Mouse (Mus musculus) liver, adult (tissue): ENCODE measurements at regions not wholly inside any gene's neighbourhood (a gene's known extent, or its start where the extent isn't known, plus 50 kb on each side); places are given as distances from the start of the nearest gene placed in this dataset.
A peak's percentile ranks its signal among the peaks of the same experiment; 100 is the strongest.

Experiments
- GATA4 ChIP-seq: IDR thresholded peaks from 2 replicates; pipeline ENCODE4 v1.6.1; 2014; ENCODE audit warnings: mild to moderate bottlenecking, low read length; ENCODE audit not compliant: insufficient replicate concordance

DNA sequence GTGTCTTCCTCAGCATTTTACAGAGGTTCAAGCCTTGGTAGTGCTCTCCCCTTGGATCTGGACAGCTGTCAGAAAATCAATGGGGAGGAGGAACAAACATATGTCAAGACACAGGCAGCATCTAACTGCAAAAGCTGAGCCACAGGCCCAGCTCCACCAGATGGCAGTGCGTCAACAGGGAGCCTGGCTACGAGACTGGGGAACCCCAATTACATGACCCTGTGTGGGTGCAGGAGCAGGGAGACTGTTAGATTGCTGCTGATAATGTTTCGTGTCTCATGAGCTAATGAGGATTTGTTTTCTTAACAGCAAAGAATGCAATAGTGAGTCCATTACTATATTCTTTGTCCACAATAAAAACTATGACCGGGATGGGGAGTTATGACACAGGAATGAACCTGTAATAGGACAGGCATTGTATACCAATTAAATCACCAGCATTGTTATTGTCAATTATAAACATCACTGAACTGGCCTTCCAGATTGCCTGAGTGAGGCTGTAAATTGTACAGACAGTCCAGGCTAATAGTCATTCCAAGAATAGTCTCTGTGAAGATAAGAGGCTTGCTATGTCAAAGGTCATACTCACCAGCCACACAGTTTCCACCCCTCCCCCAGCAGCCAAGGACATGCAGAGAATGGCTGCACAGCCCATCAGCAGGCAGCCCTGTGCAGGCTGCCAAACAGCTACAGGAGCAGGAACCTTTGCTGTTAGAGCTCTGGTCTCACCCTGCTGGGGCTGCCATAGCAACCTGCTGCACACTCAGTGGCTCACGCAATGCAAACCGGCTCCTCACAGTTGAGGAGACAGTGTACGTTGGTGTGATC lies 58.8 kb upstream of the Barx2 start:
- TF ChIP-seq GATA4, result peak; percentile 72; the same call in 1 of the 2 replicates

DNA sequence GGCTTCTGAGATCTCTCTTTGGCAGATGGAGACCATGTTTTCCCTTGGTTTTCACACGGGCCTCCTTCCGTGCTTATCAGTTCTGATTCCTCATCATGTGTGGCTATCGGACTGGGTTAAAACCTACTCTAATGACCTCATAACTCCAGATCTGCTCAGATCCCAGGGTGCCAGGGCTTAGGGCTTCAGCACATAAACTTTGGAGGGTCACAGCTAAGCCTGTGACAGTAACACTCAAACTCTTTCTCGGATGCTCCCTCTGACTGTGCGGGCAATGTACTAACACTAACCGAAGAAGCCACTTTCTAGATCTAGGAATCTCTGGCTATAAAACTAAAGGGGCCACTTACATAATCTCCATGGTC lies 59.3 kb upstream of the Barx2 start:
- TF ChIP-seq GATA4, result no peak

DNA sequence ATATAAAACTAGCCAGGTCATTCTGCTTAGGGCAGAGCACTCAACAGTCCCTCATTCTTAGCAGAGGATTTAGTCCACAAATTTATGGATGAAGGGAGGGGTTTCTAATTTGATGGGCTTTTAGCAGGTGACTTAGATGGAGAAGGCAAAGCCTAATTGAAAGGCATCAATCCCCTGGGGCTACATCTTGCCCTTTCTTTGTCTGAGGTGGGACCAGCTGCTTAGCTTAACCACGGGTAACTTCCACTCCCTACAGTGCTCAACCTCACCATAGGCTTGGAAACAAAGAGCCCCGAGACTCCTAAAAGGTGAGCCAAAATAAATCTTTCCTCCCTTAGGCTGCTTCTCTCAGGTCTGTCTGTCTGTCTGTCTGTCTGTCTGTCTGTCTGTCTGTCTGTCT lies 62.9 kb upstream of the Barx2 start:
- TF ChIP-seq GATA4, result no peak

- TF ChIP-seq GATA4, result no peak
Measured at GRCm38 (mm10) chr9:31978071-31978470, 64.8 kb upstream of the Barx2 start.

DNA sequence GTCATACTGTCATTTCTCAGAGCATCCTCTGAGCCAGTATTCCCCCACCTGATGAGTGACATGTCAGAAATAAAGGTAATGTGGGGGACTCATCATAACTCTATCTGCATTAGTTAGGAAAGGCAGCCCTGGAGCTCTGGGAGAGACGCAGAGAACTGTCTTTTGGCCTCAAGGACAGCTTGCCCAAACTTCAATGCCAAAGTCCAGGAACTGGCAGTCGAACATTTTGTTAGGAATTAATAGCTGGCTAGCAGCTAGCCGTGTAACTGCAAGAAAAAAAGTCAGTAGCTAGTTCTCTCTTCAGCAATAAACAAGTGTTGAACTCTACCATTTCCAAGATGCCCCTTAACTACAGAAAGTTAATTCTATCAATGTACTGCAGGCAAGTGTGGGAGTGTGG lies 65.9 kb upstream of the Barx2 start:
- no peak for TF ChIP-seq GATA4

- TF ChIP-seq GATA4, result no peak
Measured at GRCm38 (mm10) chr9:31980459-31980858, 67.2 kb upstream of the Barx2 start.

DNA sequence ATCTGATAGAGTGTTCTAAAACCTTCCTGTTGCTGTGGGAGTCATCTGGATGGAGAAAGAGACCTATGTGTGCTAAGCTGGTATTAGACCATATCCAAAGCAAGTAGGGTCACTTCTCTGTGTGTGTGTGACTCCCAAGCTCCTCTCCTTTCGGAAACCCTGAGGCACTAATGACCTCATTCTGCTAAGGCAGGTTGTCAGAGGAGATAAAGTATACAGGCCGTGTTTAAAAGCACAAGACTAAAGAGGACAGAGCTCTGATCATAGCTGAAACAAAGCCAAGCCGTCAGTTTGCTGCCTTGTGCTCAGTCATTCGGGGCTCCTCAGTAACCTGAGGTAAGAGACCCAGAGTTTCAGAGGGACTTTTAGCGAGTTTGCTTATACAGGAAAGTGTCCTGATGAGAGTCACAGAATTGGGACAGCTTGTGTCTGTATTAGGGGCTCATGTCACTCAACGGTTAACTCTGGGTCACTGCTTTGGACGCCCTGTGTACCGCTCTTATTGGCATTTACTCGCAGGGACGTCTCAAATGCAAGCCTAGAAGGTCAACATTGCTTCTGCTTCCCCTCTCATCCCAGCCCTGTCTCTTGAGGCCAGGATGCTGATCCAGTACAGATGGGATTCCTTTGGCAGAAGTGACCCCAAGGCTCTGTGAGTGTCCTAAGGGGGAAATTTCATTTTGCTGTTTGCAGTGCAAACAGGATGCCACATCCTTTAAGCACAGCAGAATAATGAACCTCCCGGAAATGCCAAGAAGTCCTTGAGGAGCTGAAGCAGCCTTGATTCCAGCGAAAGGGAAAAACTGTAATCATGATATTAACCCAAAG lies 70.7 kb upstream of the Barx2 start:
- TF ChIP-seq GATA4, result 0 out of 2 replicates have a peak, but pooled peaks have one; percentile 43

DNA sequence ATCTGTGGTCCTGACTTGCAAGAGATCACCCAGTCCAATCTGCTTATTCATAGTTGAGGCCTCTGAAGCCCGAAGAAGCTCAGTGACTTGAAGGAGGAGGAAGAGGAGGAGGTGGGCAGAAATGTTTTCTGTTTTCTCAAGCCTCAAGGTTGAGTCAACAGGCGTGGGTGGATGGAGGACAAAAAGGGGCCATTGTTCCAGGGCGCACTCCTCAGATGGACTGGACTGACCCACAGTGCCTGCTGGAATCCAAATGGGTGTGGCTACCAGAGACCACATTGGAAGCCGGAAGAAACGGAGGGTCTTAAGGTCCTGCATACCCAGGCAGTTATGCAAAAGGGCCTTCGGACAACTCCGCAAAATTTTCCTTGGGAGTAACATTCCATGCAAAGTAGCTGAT lies 75.6 kb upstream of the Barx2 start:
- no peak for TF ChIP-seq GATA4

- no peak for TF ChIP-seq GATA4
Measured at GRCm38 (mm10) chr9:31989581-31990360, 76.5 kb upstream of the Barx2 start.

- no peak for TF ChIP-seq GATA4
Measured at GRCm38 (mm10) chr9:31990456-31990855, 77.2 kb upstream of the Barx2 start.

GRCm38 (mm10) chr9:31993631-31994601 lies 80.7 kb upstream of the Barx2 start:
- TF ChIP-seq GATA4, result no peak

DNA sequence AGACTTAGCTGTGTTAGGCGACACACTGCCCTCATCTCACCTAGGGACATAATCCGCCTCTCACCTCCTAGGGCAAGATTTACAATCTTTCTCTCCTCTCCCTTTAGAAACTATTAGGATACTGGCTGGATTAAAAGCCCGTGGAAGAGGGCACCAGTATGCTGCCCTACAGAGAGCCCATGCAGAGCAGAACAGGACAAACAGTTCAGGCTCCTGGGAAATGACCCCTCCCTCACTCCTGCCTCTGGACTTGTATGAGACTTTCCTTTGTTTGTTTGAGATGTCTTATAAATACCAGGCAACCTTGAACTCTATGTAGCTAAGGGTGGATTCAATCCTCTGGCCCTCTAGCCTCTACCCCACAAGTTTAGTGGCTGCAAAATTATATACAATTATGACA lies 81.8 kb upstream of the Barx2 start:
- no peak for TF ChIP-seq GATA4

DNA sequence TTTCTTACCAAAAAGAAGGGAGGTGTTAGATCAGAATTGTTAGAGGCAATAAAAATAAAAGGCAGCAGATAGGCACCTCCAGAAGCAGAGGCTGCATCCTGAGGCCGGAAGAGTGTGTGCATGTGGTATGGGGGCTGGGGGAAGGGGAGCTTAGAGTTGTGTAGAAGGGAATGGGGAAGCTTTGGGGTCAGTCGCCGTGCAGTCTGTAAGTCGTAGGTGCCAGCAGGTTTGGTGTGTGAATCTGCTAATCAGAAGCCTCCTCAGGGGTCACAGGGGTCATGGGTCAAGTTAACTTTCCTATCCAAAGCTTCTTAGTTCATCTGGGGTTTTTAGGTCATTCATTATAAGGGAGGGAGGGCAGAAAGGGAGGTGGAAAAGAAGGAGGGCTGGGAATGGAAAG lies 82.4 kb upstream of the Barx2 start:
- TF ChIP-seq GATA4, result no peak

GRCm38 (mm10) chr9:31996466-31997177 lies 83.4 kb upstream of the Barx2 start:
- peak; percentile 53; the same call in 1 of the 2 replicates for TF ChIP-seq GATA4
